Mouse (Mus musculus): ENCODE measurements at regions not wholly inside any gene's neighbourhood (a gene's known extent, or its start where the extent isn't known, plus 50 kb on each side); places are given as distances from the start of the nearest gene placed in this dataset.

- H3K9ac ChIP-seq (replicated peaks): no peak overlapping the region
- no peak overlapping the region for H3K27ac ChIP-seq
- no peaks in the 10 kb centered on the region for H3K9me3 ChIP-seq
- H3K4me1 ChIP-seq (replicated peaks): no peaks in the 10 kb centered on the region
- H3K36me3 ChIP-seq: no peaks in the 10 kb centered on the region
- peak; percentile 71; the same call in 1 of the 2 replicates for ATAC-seq (ENCODE audit: insufficient number of reproducible peaks, insufficient read depth, low FRiP score, low TSS enrichment, low read depth)
- WGBS: 32% methylated on average over 3 of the region's 3 CpGs
- no peak overlapping the region for H3K4me2 ChIP-seq
- no peak overlapping the region for H3K4me3 ChIP-seq (replicated peaks)
- H3K27me3 ChIP-seq: no peaks in the 10 kb centered on the region
Measured at GRCm38 (mm10) chr9:94045462-94046126, 492.3 kb downstream of the 1190002N15Rik start.

GRCm38 (mm10) chr9:94023761-94024160 lies 514.1 kb downstream of the 1190002N15Rik start:
- 72% methylated on average over 3 of the region's 3 CpGs for WGBS
- H3K4me2 ChIP-seq: no peak overlapping the region

GRCm38 (mm10) chr9:94021293-94021903 lies 516.5 kb downstream of the 1190002N15Rik start:
- no peaks in the 10 kb centered on the region for H3K36me3 ChIP-seq
- no peak overlapping the region for H3K27ac ChIP-seq
- no peak for ATAC-seq (ENCODE audit: insufficient number of reproducible peaks, insufficient read depth, low FRiP score, low TSS enrichment, low read depth)
- no peaks in the 10 kb centered on the region for H3K27me3 ChIP-seq
- no peaks in the 10 kb centered on the region for H3K4me1 ChIP-seq (replicated peaks)
- WGBS: 81% methylated on average over 1 of the region's 1 CpGs
- H3K4me3 ChIP-seq (replicated peaks): no peak overlapping the region
- no peaks in the 10 kb centered on the region for H3K9me3 ChIP-seq
- no peak overlapping the region for H3K9ac ChIP-seq (replicated peaks)
- no peak overlapping the region for H3K4me2 ChIP-seq

More at GRCm38 (mm10) chr9:94023761-94024160, 514.1 kb downstream of the 1190002N15Rik start:
- Histone ChIP-seq H3K4me1 (replicated peaks) (no peaks in the 10 kb centered on the region), H3K4me3 (replicated peaks) (no peak overlapping the region), H3K27ac (no peak overlapping the region), H3K27me3 (no peaks in the 10 kb centered on the region), H3K9ac (replicated peaks) (no peak overlapping the region), H3K36me3 (no peaks in the 10 kb centered on the region), H3K9me3 (no peaks in the 10 kb centered on the region)
- no peak for ATAC-seq (ENCODE audit: insufficient number of reproducible peaks, insufficient read depth, low FRiP score, low TSS enrichment, low read depth)

- no peak overlapping the region for H3K27ac ChIP-seq
- H3K27me3 ChIP-seq: no peaks in the 10 kb centered on the region
- no peaks in the 10 kb centered on the region for H3K9me3 ChIP-seq
- H3K4me2 ChIP-seq: no peak overlapping the region
- H3K36me3 ChIP-seq: no peaks in the 10 kb centered on the region
- no peak overlapping the region for H3K9ac ChIP-seq (replicated peaks)
- H3K4me1 ChIP-seq (replicated peaks): no peaks in the 10 kb centered on the region
- H3K4me3 ChIP-seq (replicated peaks): no peak overlapping the region
- no peak for ATAC-seq (ENCODE audit: insufficient number of reproducible peaks, insufficient read depth, low FRiP score, low TSS enrichment, low read depth)
Measured at GRCm38 (mm10) chr9:94016747-94017487, 521.0 kb downstream of the 1190002N15Rik start.

GRCm38 (mm10) chr9:93992216-93992615 lies 545.7 kb downstream of the 1190002N15Rik start:
- WGBS: 75% methylated on average over 3 of the region's 3 CpGs
- H3K4me2 ChIP-seq: no peak overlapping the region
- no peak overlapping the region for H3K27ac ChIP-seq
- H3K27me3 ChIP-seq: no peaks in the 10 kb centered on the region
- no peaks in the 10 kb centered on the region for H3K36me3 ChIP-seq
- no peak overlapping the region for H3K9ac ChIP-seq (replicated peaks)
- H3K4me3 ChIP-seq (replicated peaks): no peak overlapping the region
- no peaks in the 10 kb centered on the region for H3K9me3 ChIP-seq
- no peaks in the 10 kb centered on the region for H3K4me1 ChIP-seq (replicated peaks)
- ATAC-seq (ENCODE audit: insufficient number of reproducible peaks, insufficient read depth, low FRiP score, low TSS enrichment, low read depth): no peak

- WGBS: 49% methylated on average over 1 of the region's 1 CpGs
- no peaks in the 10 kb centered on the region for H3K4me1 ChIP-seq (replicated peaks)
- no peaks in the 10 kb centered on the region for H3K9me3 ChIP-seq
- no peak overlapping the region for H3K4me3 ChIP-seq (replicated peaks)
- H3K9ac ChIP-seq (replicated peaks): no peak overlapping the region
- no peak overlapping the region for H3K4me2 ChIP-seq
- H3K27me3 ChIP-seq: no peaks in the 10 kb centered on the region
- no peak overlapping the region for H3K27ac ChIP-seq
- ATAC-seq (ENCODE audit: insufficient number of reproducible peaks, insufficient read depth, low FRiP score, low TSS enrichment, low read depth): no peak
- H3K36me3 ChIP-seq: no peaks in the 10 kb centered on the region
Measured at GRCm38 (mm10) chr9:93991141-93991540, 546.7 kb downstream of the 1190002N15Rik start.

GRCm38 (mm10) chr9:93981136-93981535 lies 556.7 kb downstream of the 1190002N15Rik start:
- no peak overlapping the region for H3K9ac ChIP-seq (replicated peaks)
- 80% methylated on average over 2 of the region's 2 CpGs for WGBS
- H3K27me3 ChIP-seq: no peaks in the 10 kb centered on the region
- H3K4me1 ChIP-seq (replicated peaks): no peaks in the 10 kb centered on the region
- no peaks in the 10 kb centered on the region for H3K9me3 ChIP-seq
- H3K4me2 ChIP-seq: no peak overlapping the region
- no peaks in the 10 kb centered on the region for H3K36me3 ChIP-seq
- ATAC-seq (ENCODE audit: insufficient number of reproducible peaks, insufficient read depth, low FRiP score, low TSS enrichment, low read depth): no peak
- H3K4me3 ChIP-seq (replicated peaks): no peak overlapping the region
- H3K27ac ChIP-seq: no peak overlapping the region

- no peak for ATAC-seq (ENCODE audit: insufficient number of reproducible peaks, insufficient read depth, low FRiP score, low TSS enrichment, low read depth)
- no peaks in the 10 kb centered on the region for H3K36me3 ChIP-seq
- H3K4me2 ChIP-seq: no peak overlapping the region
- H3K9ac ChIP-seq (replicated peaks): no peak overlapping the region
- no peaks in the 10 kb centered on the region for H3K27me3 ChIP-seq
- H3K4me1 ChIP-seq (replicated peaks): 0 out of 2 replicates have a peak, but pooled peaks cover 3% of the 10 kb centered on the region
- no peak overlapping the region for H3K4me3 ChIP-seq (replicated peaks)
- H3K27ac ChIP-seq: no peak overlapping the region
- no peaks in the 10 kb centered on the region for H3K9me3 ChIP-seq
- WGBS: 90% methylated on average over 6 of the region's 6 CpGs
Measured at GRCm38 (mm10) chr9:93969691-93970284, 568.1 kb downstream of the 1190002N15Rik start.

GRCm38 (mm10) chr9:93969118-93969517 lies 568.8 kb downstream of the 1190002N15Rik start:
- H3K4me3 ChIP-seq (replicated peaks): no peak overlapping the region
- 86% methylated on average over 5 of the region's 5 CpGs for WGBS
- no peak overlapping the region for H3K4me2 ChIP-seq
- no peak overlapping the region for H3K9ac ChIP-seq (replicated peaks)
- no peaks in the 10 kb centered on the region for H3K27me3 ChIP-seq
- no peaks in the 10 kb centered on the region for H3K36me3 ChIP-seq
- H3K4me1 ChIP-seq (replicated peaks): 0 out of 2 replicates have a peak, but pooled peaks cover 3% of the 10 kb centered on the region
- no peak overlapping the region for H3K27ac ChIP-seq
- no peaks in the 10 kb centered on the region for H3K9me3 ChIP-seq
- ATAC-seq (ENCODE audit: insufficient number of reproducible peaks, insufficient read depth, low FRiP score, low TSS enrichment, low read depth): no peak

GRCm38 (mm10) chr9:93955235-93956040 lies 582.4 kb downstream of the 1190002N15Rik start:
- no peaks in the 10 kb centered on the region for H3K9me3 ChIP-seq
- no peaks in the 10 kb centered on the region for H3K27me3 ChIP-seq
- H3K4me3 ChIP-seq (replicated peaks): no peak overlapping the region
- no peak for ATAC-seq (ENCODE audit: insufficient number of reproducible peaks, insufficient read depth, low FRiP score, low TSS enrichment, low read depth)
- no peak overlapping the region for H3K9ac ChIP-seq (replicated peaks)
- no peaks in the 10 kb centered on the region for H3K4me1 ChIP-seq (replicated peaks)
- H3K4me2 ChIP-seq: no peak overlapping the region
- no peaks in the 10 kb centered on the region for H3K36me3 ChIP-seq
- H3K27ac ChIP-seq: no peak overlapping the region

- H3K9ac ChIP-seq (replicated peaks): no peak overlapping the region
- no peaks in the 10 kb centered on the region for H3K27me3 ChIP-seq
- no peak overlapping the region for H3K4me2 ChIP-seq
- ATAC-seq (ENCODE audit: insufficient number of reproducible peaks, insufficient read depth, low FRiP score, low TSS enrichment, low read depth): no peak
- H3K4me3 ChIP-seq (replicated peaks): no peak overlapping the region
- H3K36me3 ChIP-seq: no peaks in the 10 kb centered on the region
- H3K9me3 ChIP-seq: no peaks in the 10 kb centered on the region
- H3K27ac ChIP-seq: no peak overlapping the region
- H3K4me1 ChIP-seq (replicated peaks): no peaks in the 10 kb centered on the region
- 68% methylated on average over 1 of the region's 1 CpGs for WGBS
Measured at GRCm38 (mm10) chr9:93948671-93949070, 589.2 kb downstream of the 1190002N15Rik start.

Data from limb, embryonic 12.5 days (tissue).